Mouse (Mus musculus): Measurements from ENCODE around the gene Lmntd2. TPM values are rescaled to one million over a fixed set of nuclear protein-coding genes. Genes with fewer than 3 reads are reported as not detected.

Gene Lmntd2
- polyA plus RNA-seq, 1 experiment = 0.10 TPM

GRCm38 (mm10) chr7:141206182-141206937, 7.5 kb downstream of the Lmntd2 start:
- H3K79me2 ChIP-seq (ENCODE audit: control insufficient read depth, insufficient read depth) = no peaks in the 10 kb centered on the region
- TF ChIP-seq SRF (IDR thresholded peaks at IDR 0.05; ENCODE audit: control insufficient read depth, insufficient read length, low read depth) (no peak), E2F4 (IDR thresholded peaks at IDR 0.05; ENCODE audit: insufficient read depth) (no peak), POLR2A (IDR thresholded peaks at IDR 0.05; ENCODE audit: insufficient read length, low read depth) (no peak), REST (IDR thresholded peaks at IDR 0.05; ENCODE audit: insufficient read depth, insufficient read length) (no peak), CEBPB (IDR thresholded peaks at IDR 0.05; ENCODE audit: insufficient read depth, poor library complexity, severe bottlenecking) (no peak), TCF3 (IDR thresholded peaks at IDR 0.05; ENCODE audit: insufficient read length, low read depth) (no peak)
- H3K27me3 ChIP-seq (ENCODE audit: control insufficient read depth, insufficient read depth, insufficient read length) = peaks cover 54% of the 10 kb centered on the region
- H3K4me2 ChIP-seq (ENCODE audit: low read depth) = no peak overlapping the region
- no peaks in the 10 kb centered on the region for H3K36me3 ChIP-seq (ENCODE audit: control insufficient read depth, insufficient read depth)
- H3K4me3 ChIP-seq = no peak overlapping the region
- H3ac ChIP-seq (ENCODE audit: control insufficient read depth, insufficient read length) = no peak overlapping the region

- Histone ChIP-seq H3K27me3 (ENCODE audit: control insufficient read depth, insufficient read depth, insufficient read length) (peaks cover 45% of the 10 kb centered on the region), H3ac (ENCODE audit: control insufficient read depth, insufficient read length) (no peak overlapping the region)
These were observed 8.4 kb downstream of the Lmntd2 start for GRCm38 (mm10) chr7:141205504-141205903.

GRCm38 (mm10) chr7:141204546-141204945, 9.3 kb downstream of the Lmntd2 start:
- H3ac ChIP-seq (ENCODE audit: control insufficient read depth, insufficient read length) = no peak overlapping the region
- no peaks in the 10 kb centered on the region for H3K79me2 ChIP-seq (ENCODE audit: control insufficient read depth, insufficient read depth)
- no peaks in the 10 kb centered on the region for H3K36me3 ChIP-seq (ENCODE audit: control insufficient read depth, insufficient read depth)
- H3K4me2 ChIP-seq (ENCODE audit: low read depth) = no peak overlapping the region
- H3K27me3 ChIP-seq (ENCODE audit: control insufficient read depth, insufficient read depth, insufficient read length) = peaks cover 36% of the 10 kb centered on the region
- no peak for TF ChIP-seq MAX (IDR thresholded peaks at IDR 0.05; ENCODE audit: low read depth)
- TF ChIP-seq POLR2AphosphoS2 (IDR thresholded peaks at IDR 0.05; ENCODE audit: insufficient read length, low read depth) = no peak
- TF ChIP-seq E2F4 (IDR thresholded peaks at IDR 0.05; ENCODE audit: insufficient read depth) = no peak
- no peak for TF ChIP-seq SRF (IDR thresholded peaks at IDR 0.05; ENCODE audit: control insufficient read depth, insufficient read length, low read depth)
- TF ChIP-seq TCF12 (IDR thresholded peaks at IDR 0.05; ENCODE audit: insufficient read depth, poor library complexity, severe bottlenecking) = no peak
- TF ChIP-seq POLR2A (IDR thresholded peaks at IDR 0.05; ENCODE audit: insufficient read length, low read depth) = no peak
- H3K4me3 ChIP-seq = no peak overlapping the region

More at GRCm38 (mm10) chr7:141205504-141205903, 8.4 kb downstream of the Lmntd2 start:
- Histone ChIP-seq H3K4me2 (ENCODE audit: low read depth) (no peak overlapping the region), H3K79me2 (ENCODE audit: control insufficient read depth, insufficient read depth) (no peaks in the 10 kb centered on the region), H3K36me3 (ENCODE audit: control insufficient read depth, insufficient read depth) (no peaks in the 10 kb centered on the region), H3K4me3 (no peak overlapping the region)
- TF ChIP-seq TCF3 (IDR thresholded peaks at IDR 0.05; ENCODE audit: insufficient read length, low read depth) (no peak), USF1 (IDR thresholded peaks at IDR 0.05; ENCODE audit: low read depth) (no peak), TCF12 (IDR thresholded peaks at IDR 0.05; ENCODE audit: insufficient read depth, poor library complexity, severe bottlenecking) (no peak), CEBPB (IDR thresholded peaks at IDR 0.05; ENCODE audit: insufficient read depth, poor library complexity, severe bottlenecking) (no peak), SRF (IDR thresholded peaks at IDR 0.05; ENCODE audit: control insufficient read depth, insufficient read length, low read depth) (no peak)

- Histone ChIP-seq H3K4me3 (no peak overlapping the region), H3ac (ENCODE audit: control insufficient read depth, insufficient read length) (no peak overlapping the region), H3K36me3 (ENCODE audit: control insufficient read depth, insufficient read depth) (no peaks in the 10 kb centered on the region), H3K4me2 (ENCODE audit: low read depth) (no peak overlapping the region), H3K79me2 (ENCODE audit: control insufficient read depth, insufficient read depth) (no peaks in the 10 kb centered on the region), H3K27me3 (ENCODE audit: control insufficient read depth, insufficient read depth, insufficient read length) (peaks cover 5% of the 10 kb centered on the region)
- no peak for TF ChIP-seq TCF12 (IDR thresholded peaks at IDR 0.05; ENCODE audit: insufficient read depth, poor library complexity, severe bottlenecking)
- TF ChIP-seq SRF (IDR thresholded peaks at IDR 0.05; ENCODE audit: control insufficient read depth, insufficient read length, low read depth) = no peak
- no peak for TF ChIP-seq MYOG (IDR thresholded peaks at IDR 0.05; ENCODE audit: control insufficient read depth in 1 of 3, insufficient read depth in 1 of 3, insufficient read length in 2 of 3, low read depth in 2 of 3)
- TF ChIP-seq CEBPB (IDR thresholded peaks at IDR 0.05; ENCODE audit: insufficient read depth, poor library complexity, severe bottlenecking) = no peak
- TF ChIP-seq USF1 (IDR thresholded peaks at IDR 0.05; ENCODE audit: low read depth) = no peak
- TF ChIP-seq POLR2A (IDR thresholded peaks at IDR 0.05; ENCODE audit: insufficient read length, low read depth) = no peak
- no peak for TF ChIP-seq POLR2AphosphoS2 (IDR thresholded peaks at IDR 0.05; ENCODE audit: insufficient read length, low read depth)
- TF ChIP-seq MAX (IDR thresholded peaks at IDR 0.05; ENCODE audit: low read depth) = no peak
- no peak for TF ChIP-seq TCF3 (IDR thresholded peaks at IDR 0.05; ENCODE audit: insufficient read length, low read depth)
- TF ChIP-seq MYOD1 (IDR thresholded peaks at IDR 0.05; ENCODE audit: control insufficient read depth in 1 of 3, insufficient read length in 2 of 3, low read depth in 2 of 3) = no peak
- TF ChIP-seq REST (IDR thresholded peaks at IDR 0.05; ENCODE audit: insufficient read depth, insufficient read length) = no peak
- no peak for TF ChIP-seq E2F4 (IDR thresholded peaks at IDR 0.05; ENCODE audit: insufficient read depth)
These were observed 15.8 kb downstream of the Lmntd2 start for GRCm38 (mm10) chr7:141198121-141198520.

- Histone ChIP-seq H3K27me3 (ENCODE audit: control insufficient read depth, insufficient read depth, insufficient read length) (peaks cover 5% of the 10 kb centered on the region), H3ac (ENCODE audit: control insufficient read depth, insufficient read length) (no peak overlapping the region), H3K4me2 (ENCODE audit: low read depth) (no peak overlapping the region), H3K79me2 (ENCODE audit: control insufficient read depth, insufficient read depth) (peaks cover 9% of the 10 kb centered on the region), H3K4me3 (no peak overlapping the region), H3K36me3 (ENCODE audit: control insufficient read depth, insufficient read depth) (peaks cover 4% of the 10 kb centered on the region)
- TF ChIP-seq REST (IDR thresholded peaks at IDR 0.05; ENCODE audit: insufficient read depth, insufficient read length) = no peak
- TF ChIP-seq E2F4 (IDR thresholded peaks at IDR 0.05; ENCODE audit: insufficient read depth) = no peak
- no peak for TF ChIP-seq TCF3 (IDR thresholded peaks at IDR 0.05; ENCODE audit: insufficient read length, low read depth)
- TF ChIP-seq POLR2A (IDR thresholded peaks at IDR 0.05; ENCODE audit: insufficient read length, low read depth) = no peak
- TF ChIP-seq CEBPB (IDR thresholded peaks at IDR 0.05; ENCODE audit: insufficient read depth, poor library complexity, severe bottlenecking) = no peak
- TF ChIP-seq MAX (IDR thresholded peaks at IDR 0.05; ENCODE audit: low read depth) = no peak
These were observed 17.1 kb downstream of the Lmntd2 start for GRCm38 (mm10) chr7:141196619-141197282.
